Mouse (Mus musculus): ENCODE measurements around the gene Gm5901. TPM values are rescaled to one million over a fixed set of nuclear protein-coding genes. Genes with fewer than 3 reads are reported as not detected.
"Not testable (repeated sequence)": the region's sequence is repeated elsewhere in the genome, so short reads cannot be mapped to it uniquely, and the experiment has no call there.

Gene Gm5901
- polyA plus RNA-seq, 1 experiment from 2014 or later, result not detected

GRCm38 (mm10) chr7:105399058-105399934, 24.5 kb downstream of the Gm5901 start:
- Histone ChIP-seq H3K27me3 (ENCODE audit: control insufficient read depth, insufficient read depth, low read depth, low read length) (no peaks in the 10 kb centered on the region), H3K36me3 (ENCODE audit: control insufficient read depth, insufficient read depth, low read length) (no peaks in the 10 kb centered on the region), H3K4me1 (replicated peaks; ENCODE audit: control insufficient read depth, insufficient read depth, low read length) (peaks cover 5% of the 10 kb centered on the region), H3K27ac (ENCODE audit: low read length) (peak overlapping the region; percentile 68), H3K9me3 (ENCODE audit: control insufficient read depth, low read length) (no peaks in the 10 kb centered on the region), H3K4me3 (ENCODE audit: low read length) (peak overlapping the region; percentile 89), H3K9ac (ENCODE audit: low read length) (peak overlapping the region; percentile 94), H3K4me2 (ENCODE audit: low read depth, low read length) (peak overlapping the region; percentile 61)
- 1% methylated on average over 25 of the region's 25 CpGs for WGBS
- ATAC-seq (ENCODE audit: low read depth), result peak; percentile 23

- Histone ChIP-seq H3K4me3 (ENCODE audit: low read length) (peak within 1 kb of the TSS; percentile 89), H3K9ac (ENCODE audit: low read length) (peak within 1 kb of the TSS; percentile 94), H3K36me3 (ENCODE audit: control insufficient read depth, insufficient read depth, low read length) (no peaks in the 10 kb centered on the region), H3K27me3 (ENCODE audit: control insufficient read depth, insufficient read depth, low read depth, low read length) (no peaks in the 10 kb centered on the region), H3K4me1 (replicated peaks; ENCODE audit: control insufficient read depth, insufficient read depth, low read length) (peaks cover 5% of the 10 kb centered on the region), H3K9me3 (ENCODE audit: control insufficient read depth, low read length) (no peaks in the 10 kb centered on the region), H3K27ac (ENCODE audit: low read length) (peak within 1 kb of the TSS; percentile 84), H3K4me2 (ENCODE audit: low read depth, low read length) (peak within 1 kb of the TSS; percentile 81)
- WGBS, result under 1% methylated on average over 52 of the region's 55 CpGs
- peak; percentile 99 for ATAC-seq (ENCODE audit: low read depth)
Measured at GRCm38 (mm10) chr7:105399935-105400624, 25.2 kb downstream of the Gm5901 start, which contains the start of gene Fam160a2. TSS of gene Fam160a2 (minus strand) at chr7:105400054.

- Histone ChIP-seq H3K4me2 (ENCODE audit: low read depth, low read length) (no peak within 1 kb of the TSS), H3K9me3 (ENCODE audit: control insufficient read depth, low read length) (no peaks in the 10 kb centered on the region), H3K27me3 (ENCODE audit: control insufficient read depth, insufficient read depth, low read depth, low read length) (no peaks in the 10 kb centered on the region), H3K27ac (ENCODE audit: low read length) (no peak within 1 kb of the TSS), H3K36me3 (ENCODE audit: control insufficient read depth, insufficient read depth, low read length) (no peaks in the 10 kb centered on the region), H3K9ac (ENCODE audit: low read length) (no peak within 1 kb of the TSS), H3K4me3 (ENCODE audit: low read length) (no peak within 1 kb of the TSS), H3K4me1 (replicated peaks; ENCODE audit: control insufficient read depth, insufficient read depth, low read length) (peaks cover under 1% of the 10 kb centered on the region; the same call in 1 of the 2 replicates)
- ATAC-seq (ENCODE audit: low read depth), result no peak
- 66% methylated on average over 5 of the region's 5 CpGs for WGBS
Measured at GRCm38 (mm10) chr7:105404268-105404667, 29.4 kb downstream of the Gm5901 start, which contains the start of gene Cnga4. TSS of gene Cnga4 (plus strand) at chr7:105404568.

GRCm38 (mm10) chr7:105406322-105406721, 31.5 kb downstream of the Gm5901 start:
- no peaks in the 10 kb centered on the region for H3K9me3 ChIP-seq (ENCODE audit: control insufficient read depth, low read length)
- H3K4me2 ChIP-seq (ENCODE audit: low read depth, low read length), result no peak overlapping the region
- no peaks in the 10 kb centered on the region for H3K4me1 ChIP-seq (replicated peaks; ENCODE audit: control insufficient read depth, insufficient read depth, low read length)
- H3K4me3 ChIP-seq (ENCODE audit: low read length), result no peak overlapping the region
- ATAC-seq (ENCODE audit: low read depth), result no peak
- no peak overlapping the region for H3K9ac ChIP-seq (ENCODE audit: low read length)
- H3K36me3 ChIP-seq (ENCODE audit: control insufficient read depth, insufficient read depth, low read length), result no peaks in the 10 kb centered on the region
- WGBS, result 65% methylated on average over 1 of the region's 1 CpGs
- no peak overlapping the region for H3K27ac ChIP-seq (ENCODE audit: low read length)
- no peaks in the 10 kb centered on the region for H3K27me3 ChIP-seq (ENCODE audit: control insufficient read depth, insufficient read depth, low read depth, low read length)

GRCm38 (mm10) chr7:105411874-105412632, 37.2 kb downstream of the Gm5901 start:
- not testable (repeated sequence) for ATAC-seq (ENCODE audit: low read depth); H3K9me3 ChIP-seq (ENCODE audit: control insufficient read depth, low read length); H3K9ac ChIP-seq (ENCODE audit: low read length); H3K27me3 ChIP-seq (ENCODE audit: control insufficient read depth, insufficient read depth, low read depth, low read length); H3K4me3 ChIP-seq (ENCODE audit: low read length); H3K27ac ChIP-seq (ENCODE audit: low read length); H3K4me2 ChIP-seq (ENCODE audit: low read depth, low read length); H3K36me3 ChIP-seq (ENCODE audit: control insufficient read depth, insufficient read depth, low read length); H3K4me1 ChIP-seq (replicated peaks; ENCODE audit: control insufficient read depth, insufficient read depth, low read length)
- 49% methylated on average over 8 of the region's 8 CpGs for WGBS

GRCm38 (mm10) chr7:105414385-105414784, 39.5 kb downstream of the Gm5901 start:
- H3K36me3 ChIP-seq (ENCODE audit: control insufficient read depth, insufficient read depth, low read length), result no peaks in the 10 kb centered on the region
- no peak overlapping the region for H3K9ac ChIP-seq (ENCODE audit: low read length)
- H3K27ac ChIP-seq (ENCODE audit: low read length), result no peak overlapping the region
- no peaks in the 10 kb centered on the region for H3K27me3 ChIP-seq (ENCODE audit: control insufficient read depth, insufficient read depth, low read depth, low read length)
- no peaks in the 10 kb centered on the region for H3K9me3 ChIP-seq (ENCODE audit: control insufficient read depth, low read length)
- H3K4me2 ChIP-seq (ENCODE audit: low read depth, low read length), result no peak overlapping the region
- 43% methylated on average over 6 of the region's 6 CpGs for WGBS
- no peak for ATAC-seq (ENCODE audit: low read depth)
- H3K4me1 ChIP-seq (replicated peaks; ENCODE audit: control insufficient read depth, insufficient read depth, low read length), result no peaks in the 10 kb centered on the region
- no peak overlapping the region for H3K4me3 ChIP-seq (ENCODE audit: low read length)

GRCm38 (mm10) chr7:105416529-105416928, 41.7 kb downstream of the Gm5901 start:
- WGBS, result 85% methylated on average over 7 of the region's 7 CpGs
- no peak overlapping the region for H3K4me2 ChIP-seq (ENCODE audit: low read depth, low read length)
- no peak overlapping the region for H3K27ac ChIP-seq (ENCODE audit: low read length)
- H3K4me3 ChIP-seq (ENCODE audit: low read length), result no peak overlapping the region
- no peaks in the 10 kb centered on the region for H3K36me3 ChIP-seq (ENCODE audit: control insufficient read depth, insufficient read depth, low read length)
- no peaks in the 10 kb centered on the region for H3K9me3 ChIP-seq (ENCODE audit: control insufficient read depth, low read length)
- H3K9ac ChIP-seq (ENCODE audit: low read length), result no peak overlapping the region
- no peaks in the 10 kb centered on the region for H3K27me3 ChIP-seq (ENCODE audit: control insufficient read depth, insufficient read depth, low read depth, low read length)
- ATAC-seq (ENCODE audit: low read depth), result no peak
- H3K4me1 ChIP-seq (replicated peaks; ENCODE audit: control insufficient read depth, insufficient read depth, low read length), result no peaks in the 10 kb centered on the region

GRCm38 (mm10) chr7:105418106-105418505, 43.3 kb downstream of the Gm5901 start:
- Histone ChIP-seq H3K27ac (ENCODE audit: low read length) (no peak overlapping the region), H3K4me2 (ENCODE audit: low read depth, low read length) (no peak overlapping the region), H3K4me1 (replicated peaks; ENCODE audit: control insufficient read depth, insufficient read depth, low read length) (no peaks in the 10 kb centered on the region), H3K36me3 (ENCODE audit: control insufficient read depth, insufficient read depth, low read length) (no peaks in the 10 kb centered on the region), H3K9me3 (ENCODE audit: control insufficient read depth, low read length) (no peaks in the 10 kb centered on the region), H3K9ac (ENCODE audit: low read length) (no peak overlapping the region), H3K27me3 (ENCODE audit: control insufficient read depth, insufficient read depth, low read depth, low read length) (no peaks in the 10 kb centered on the region), H3K4me3 (ENCODE audit: low read length) (no peak overlapping the region)
- 74% methylated on average over 5 of the region's 5 CpGs for WGBS
- ATAC-seq (ENCODE audit: low read depth), result no peak

GRCm38 (mm10) chr7:105420903-105421302, 46.1 kb downstream of the Gm5901 start:
- 9% methylated on average over 2 of the region's 2 CpGs for WGBS
- Histone ChIP-seq H3K4me2 (ENCODE audit: low read depth, low read length) (no peak overlapping the region), H3K36me3 (ENCODE audit: control insufficient read depth, insufficient read depth, low read length) (no peaks in the 10 kb centered on the region), H3K9ac (ENCODE audit: low read length) (no peak overlapping the region), H3K9me3 (ENCODE audit: control insufficient read depth, low read length) (no peaks in the 10 kb centered on the region), H3K4me1 (replicated peaks; ENCODE audit: control insufficient read depth, insufficient read depth, low read length) (no peaks in the 10 kb centered on the region), H3K27me3 (ENCODE audit: control insufficient read depth, insufficient read depth, low read depth, low read length) (peaks cover 16% of the 10 kb centered on the region), H3K27ac (ENCODE audit: low read length) (no peak overlapping the region), H3K4me3 (ENCODE audit: low read length) (no peak overlapping the region)
- no peak for ATAC-seq (ENCODE audit: low read depth)
